Comparison of ENCODE assay signal across 17 mouse cellular contexts in the genomic region with DNA sequence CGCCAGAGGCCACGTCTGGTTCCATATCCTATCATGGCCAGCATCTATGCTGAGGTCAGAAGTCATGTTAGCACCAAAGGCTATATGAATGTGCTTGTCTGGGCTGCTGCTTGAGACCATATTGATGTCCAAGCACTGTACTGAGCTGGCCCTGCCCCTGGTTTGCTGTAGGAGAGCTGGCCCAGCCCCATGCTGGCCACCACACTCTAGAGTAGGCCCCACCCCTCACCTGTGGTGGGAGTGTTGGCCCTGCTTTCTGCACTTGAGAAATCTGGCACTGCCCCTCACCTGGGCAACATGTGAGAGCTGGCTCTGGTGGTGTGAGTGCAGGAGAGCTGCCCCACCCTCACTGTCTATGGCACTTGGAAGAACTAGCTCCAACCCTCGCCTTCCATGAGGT.
DNase-seq lines count a peak whose midpoint lies in the region; ATAC-seq lines count a peak whose summit lies in the region.
"Had no signal": no experiment of that assay in that cellular context is flagged by ENCODE, and none has a peak within 500 bp of the region (broad histone marks: within the 10 kb centered on the region; RNA-seq: fewer than 3 reads in every experiment).

No protein-coding gene starts in this region.

- H3K9ac ChIP-seq in heart, embryonic 13.5 days: no peak overlapping the region
- no peak overlapping the region for H3K9ac ChIP-seq in limb, embryonic 13.5 days
- no peak overlapping the region for H3K9ac ChIP-seq in midbrain, embryonic 14.5 days (replicated peaks; ENCODE audit: low read length)
- no peak overlapping the region for H3K9ac ChIP-seq in midbrain, embryonic 15.5 days
- H3K9ac ChIP-seq: heart, embryonic 12.5 days; liver, embryonic 13.5 days; midbrain, embryonic 12.5 days; stomach, embryonic 15.5 days had no signal

- no peaks in the 10 kb centered on the region for H3K27me3 ChIP-seq in heart, embryonic 13.5 days (replicated peaks)
- no peaks in the 10 kb centered on the region for H3K27me3 ChIP-seq in limb, embryonic 13.5 days
- no peaks in the 10 kb centered on the region for H3K27me3 ChIP-seq in limb, embryonic 10.5 days (ENCODE audit: low read depth, poor library complexity, severe bottlenecking)
- H3K27me3 ChIP-seq in midbrain, embryonic 14.5 days (ENCODE audit: control insufficient read depth, insufficient read depth, low read length): no peaks in the 10 kb centered on the region
- no peaks in the 10 kb centered on the region for H3K27me3 ChIP-seq in midbrain, embryonic 15.5 days (replicated peaks)
- H3K27me3 ChIP-seq: heart, embryonic 12.5 days; liver, embryonic 13.5 days; midbrain, embryonic 12.5 days; stomach, embryonic 15.5 days had no signal

- no peak for DNase-seq in heart, adult 9 months (ENCODE audit: low spot score in 2 of 2)
- no peak for DNase-seq in limb, embryonic 10.5 days (ENCODE audit: low spot score)
- DNase-seq in midbrain, embryonic 14.5 days: no peak
- DNase-seq in gastrocnemius, postnatal 25 days: no peak
- DNase-seq: adrenal gland, postnatal 36 days; cerebellum, adult 11-12 months; cerebellum, postnatal 14 days; heart, postnatal 4 days; kidney, adult 18-20 months; liver, embryonic 13.5 days; retina, postnatal 1 day had no signal

- H3K4me2 ChIP-seq in heart, embryonic 13.5 days: no peak overlapping the region
- H3K4me2 ChIP-seq in limb, embryonic 13.5 days (replicated peaks): no peak overlapping the region
- no peak overlapping the region for H3K4me2 ChIP-seq in midbrain, embryonic 14.5 days (ENCODE audit: low read length)
- H3K4me2 ChIP-seq in midbrain, embryonic 15.5 days: no peak overlapping the region
- H3K4me2 ChIP-seq: heart, embryonic 12.5 days; liver, embryonic 13.5 days; midbrain, embryonic 12.5 days; stomach, embryonic 15.5 days had no signal

- no peak overlapping the region for H3K4me3 ChIP-seq in heart, embryonic 13.5 days
- H3K4me3 ChIP-seq in limb, embryonic 13.5 days: no peak overlapping the region
- H3K4me3 ChIP-seq in limb, embryonic 10.5 days: no peak overlapping the region
- no peak overlapping the region for H3K4me3 ChIP-seq in midbrain, embryonic 14.5 days (replicated peaks; ENCODE audit: low read depth, low read length)
- no peak overlapping the region for H3K4me3 ChIP-seq in midbrain, embryonic 15.5 days
- H3K4me3 ChIP-seq: heart, embryonic 12.5 days; liver, embryonic 13.5 days; midbrain, embryonic 12.5 days; stomach, embryonic 15.5 days had no signal

- ATAC-seq in heart, embryonic 13.5 days (ENCODE audit: extremely low read depth, insufficient number of reproducible peaks, low FRiP score, low TSS enrichment): 0 out of 2 replicates have a peak, but pooled peaks have one; percentile 48
- ATAC-seq in limb, embryonic 13.5 days (ENCODE audit: low FRiP score, low read depth): 0 out of 2 replicates have a peak, but pooled peaks have one; percentile 28
- ATAC-seq in midbrain, embryonic 14.5 days (ENCODE audit: low FRiP score, low TSS enrichment): 0 out of 2 replicates have a peak, but pooled peaks have one; percentile 11
- ATAC-seq in midbrain, embryonic 15.5 days (replicated peaks): no peak; the same call in 1 of the 2 replicates

- no peaks in the 10 kb centered on the region for H3K36me3 ChIP-seq in heart, embryonic 13.5 days
- no peaks in the 10 kb centered on the region for H3K36me3 ChIP-seq in limb, embryonic 13.5 days
- no peaks in the 10 kb centered on the region for H3K36me3 ChIP-seq in limb, embryonic 10.5 days
- H3K36me3 ChIP-seq in midbrain, embryonic 14.5 days (ENCODE audit: control insufficient read depth, insufficient read depth, low read length): no peaks in the 10 kb centered on the region
- no peaks in the 10 kb centered on the region for H3K36me3 ChIP-seq in midbrain, embryonic 15.5 days (replicated peaks)
- H3K36me3 ChIP-seq: heart, embryonic 12.5 days; liver, embryonic 13.5 days; midbrain, embryonic 12.5 days; stomach, embryonic 15.5 days had no signal

- no peaks in the 10 kb centered on the region for H3K9me3 ChIP-seq in heart, embryonic 13.5 days
- H3K9me3 ChIP-seq in limb, embryonic 13.5 days: no peaks in the 10 kb centered on the region
- no peaks in the 10 kb centered on the region for H3K9me3 ChIP-seq in limb, embryonic 10.5 days (replicated peaks)
- no peaks in the 10 kb centered on the region for H3K9me3 ChIP-seq in midbrain, embryonic 14.5 days (ENCODE audit: control insufficient read depth, low read length)
- no peaks in the 10 kb centered on the region for H3K9me3 ChIP-seq in midbrain, embryonic 15.5 days
- H3K9me3 ChIP-seq: heart, embryonic 12.5 days; midbrain, embryonic 12.5 days; stomach, embryonic 15.5 days had no signal

- H3K27ac ChIP-seq in heart, embryonic 13.5 days (replicated peaks): no peak overlapping the region
- no peak overlapping the region for H3K27ac ChIP-seq in limb, embryonic 13.5 days
- no peak overlapping the region for H3K27ac ChIP-seq in limb, embryonic 10.5 days
- no peak overlapping the region for H3K27ac ChIP-seq in midbrain, embryonic 14.5 days (replicated peaks; ENCODE audit: low read depth, low read length)
- no peak overlapping the region for H3K27ac ChIP-seq in midbrain, embryonic 15.5 days
- H3K27ac ChIP-seq: liver, embryonic 13.5 days; midbrain, embryonic 12.5 days; stomach, embryonic 15.5 days had no signal

- 0 out of 2 replicates have a peak, but pooled peaks cover 7% of the 10 kb centered on the region for H3K4me1 ChIP-seq in heart, embryonic 13.5 days
- H3K4me1 ChIP-seq in limb, embryonic 13.5 days: no peaks in the 10 kb centered on the region; the same call in 1 of the 2 replicates
- H3K4me1 ChIP-seq in limb, embryonic 10.5 days: no peaks in the 10 kb centered on the region
- H3K4me1 ChIP-seq in midbrain, embryonic 14.5 days (ENCODE audit: control insufficient read depth, insufficient read depth, low read length): no peaks in the 10 kb centered on the region
- no peaks in the 10 kb centered on the region for H3K4me1 ChIP-seq in midbrain, embryonic 15.5 days
- H3K4me1 ChIP-seq: liver, embryonic 13.5 days; midbrain, embryonic 12.5 days; stomach, embryonic 15.5 days had no signal

- whole genome bisulfite sequencing in heart, embryonic 13.5 days: 80% methylated on average over 3 of the region's 3 CpGs
- WGBS in limb, embryonic 13.5 days: 89% methylated on average over 3 of the region's 3 CpGs
- WGBS in limb, embryonic 10.5 days: 89% methylated on average over 3 of the region's 3 CpGs
- WGBS in midbrain, embryonic 14.5 days: 92% methylated on average over 3 of the region's 3 CpGs
- WGBS in midbrain, embryonic 15.5 days: 91% methylated on average over 3 of the region's 3 CpGs
